Mouse (Mus musculus): ENCODE data around the gene Nisch. TPM values are rescaled to one million over a fixed set of nuclear protein-coding genes. Genes with fewer than 3 reads are reported as not detected.

The Nisch gene
- polyA plus RNA-seq, 1 experiment from 2014 or later, result 298 TPM

- Histone ChIP-seq H3K9me3 (replicated peaks) (no peaks in the 10 kb centered on the region), H3K4me2 (no peak overlapping the region), H3K27me3 (peaks cover 4% of the 10 kb centered on the region; the same call in 1 of the 2 replicates), H3K36me3 (ENCODE audit: poor library complexity, severe bottlenecking) (no peaks in the 10 kb centered on the region), H3K9ac (no peak overlapping the region), H3K27ac (no peak overlapping the region), H3K4me1 (peaks cover 4% of the 10 kb centered on the region; the same call in 1 of the 2 replicates), H3K4me3 (no peak overlapping the region)
- WGBS, result 88% methylated on average over 3 of the region's 3 CpGs
- ATAC-seq, result no peak
Observed at GRCm38 (mm10) chr14:31212499-31212898, 4.2 kb downstream of the Nisch start.

- Histone ChIP-seq H3K4me2 (no peak overlapping the region), H3K4me1 (peaks cover 9% of the 10 kb centered on the region), H3K36me3 (ENCODE audit: poor library complexity, severe bottlenecking) (no peaks in the 10 kb centered on the region), H3K9ac (no peak overlapping the region), H3K4me3 (no peak overlapping the region), H3K27ac (no peak overlapping the region), H3K27me3 (peaks cover 4% of the 10 kb centered on the region; the same call in 1 of the 2 replicates), H3K9me3 (replicated peaks) (no peaks in the 10 kb centered on the region)
- 90% methylated on average over 6 of the region's 6 CpGs for WGBS
- ATAC-seq, result no peak
Observed at GRCm38 (mm10) chr14:31211854-31212253, 4.9 kb downstream of the Nisch start.

GRCm38 (mm10) chr14:31209133-31209557 is 7.6 kb downstream of the Nisch start:
- Histone ChIP-seq H3K4me2 (no peak overlapping the region), H3K9me3 (replicated peaks) (no peaks in the 10 kb centered on the region), H3K27ac (no peak overlapping the region), H3K9ac (no peak overlapping the region), H3K4me3 (no peak overlapping the region), H3K4me1 (peaks cover 22% of the 10 kb centered on the region), H3K27me3 (peaks cover 4% of the 10 kb centered on the region; the same call in 1 of the 2 replicates), H3K36me3 (ENCODE audit: poor library complexity, severe bottlenecking) (peaks cover 6% of the 10 kb centered on the region)
- WGBS, result 80% methylated on average over 4 of the region's 4 CpGs
- no peak for ATAC-seq

- H3K4me2 ChIP-seq, result peak within 1 kb of the TSS; percentile 97
- H3K4me3 ChIP-seq, result peak within 1 kb of the TSS; percentile 56
- H3K36me3 ChIP-seq (ENCODE audit: poor library complexity, severe bottlenecking), result peaks cover 16% of the 10 kb centered on the region
- H3K27ac ChIP-seq, result peak within 1 kb of the TSS; percentile 87; the same call in 1 of the 2 replicates
- H3K4me1 ChIP-seq, result peaks cover 26% of the 10 kb centered on the region
- H3K9me3 ChIP-seq (replicated peaks), result no peaks in the 10 kb centered on the region
- H3K27me3 ChIP-seq, result peaks cover 4% of the 10 kb centered on the region; the same call in 1 of the 2 replicates
- no peak for ATAC-seq
- WGBS, result 84% methylated on average over 2 of the region's 2 CpGs
- peak within 1 kb of the TSS; percentile 94 for H3K9ac ChIP-seq
Observed at GRCm38 (mm10) chr14:31208084-31208483, 8.7 kb downstream of the Nisch start, which contains the start of gene Tnnc1. Tnnc1 (plus strand) TSS chr14:31208312.

GRCm38 (mm10) chr14:31207070-31207830 is 9.5 kb downstream of the Nisch start:
- Histone ChIP-seq H3K4me2 (peak overlapping the region; percentile 97), H3K4me3 (peak overlapping the region; percentile 56), H3K4me1 (peaks cover 26% of the 10 kb centered on the region), H3K36me3 (ENCODE audit: poor library complexity, severe bottlenecking) (peaks cover 25% of the 10 kb centered on the region), H3K27me3 (peaks cover 4% of the 10 kb centered on the region; the same call in 1 of the 2 replicates), H3K9me3 (replicated peaks) (no peaks in the 10 kb centered on the region), H3K27ac (peak overlapping the region; percentile 87; the same call in 1 of the 2 replicates), H3K9ac (peak overlapping the region; percentile 94)
- ATAC-seq, result peak; percentile 36
- 84% methylated on average over 13 of the region's 13 CpGs for WGBS

- Histone ChIP-seq H3K4me2 (peak overlapping the region; percentile 97), H3K27ac (peak overlapping the region; percentile 87), H3K4me1 (peaks cover 26% of the 10 kb centered on the region), H3K27me3 (peaks cover 4% of the 10 kb centered on the region; the same call in 1 of the 2 replicates), H3K36me3 (ENCODE audit: poor library complexity, severe bottlenecking) (peaks cover 32% of the 10 kb centered on the region), H3K9me3 (replicated peaks) (no peaks in the 10 kb centered on the region), H3K9ac (peak overlapping the region; percentile 94), H3K4me3 (peak overlapping the region; percentile 56)
- peak; percentile 78 for ATAC-seq
- 0% methylated on average over 40 of the region's 48 CpGs for WGBS
Observed at GRCm38 (mm10) chr14:31206472-31206981, 10.2 kb downstream of the Nisch start.

- Histone ChIP-seq H3K4me3 (peak overlapping the region; percentile 56), H3K9me3 (replicated peaks) (no peaks in the 10 kb centered on the region), H3K9ac (peak overlapping the region; percentile 94), H3K27me3 (peaks cover 4% of the 10 kb centered on the region; the same call in 1 of the 2 replicates), H3K36me3 (ENCODE audit: poor library complexity, severe bottlenecking) (peaks cover 39% of the 10 kb centered on the region), H3K4me2 (peak overlapping the region; percentile 97), H3K4me1 (peaks cover 26% of the 10 kb centered on the region), H3K27ac (peak overlapping the region; percentile 87)
- WGBS, result under 1% methylated on average over 39 of the region's 39 CpGs
- ATAC-seq, result peak; percentile 73
Observed at GRCm38 (mm10) chr14:31205562-31206467, 10.9 kb downstream of the Nisch start.

- Histone ChIP-seq H3K27ac (peak overlapping the region; percentile 87), H3K4me3 (peak overlapping the region; percentile 56), H3K36me3 (ENCODE audit: poor library complexity, severe bottlenecking) (peaks cover 45% of the 10 kb centered on the region), H3K4me1 (peaks cover 26% of the 10 kb centered on the region), H3K9ac (peak overlapping the region; percentile 94), H3K9me3 (replicated peaks) (no peaks in the 10 kb centered on the region), H3K27me3 (peaks cover 4% of the 10 kb centered on the region; the same call in 1 of the 2 replicates), H3K4me2 (peak overlapping the region; percentile 97)
- 15% methylated on average over 8 of the region's 8 CpGs for WGBS
- ATAC-seq, result no peak
Observed at GRCm38 (mm10) chr14:31205244-31205561, 11.5 kb downstream of the Nisch start.

- ATAC-seq, result no peak
- peak overlapping the region; percentile 87; the same call in 1 of the 2 replicates for H3K27ac ChIP-seq
- no peaks in the 10 kb centered on the region for H3K9me3 ChIP-seq (replicated peaks)
- H3K4me2 ChIP-seq, result peak overlapping the region; percentile 97
- WGBS, result 75% methylated on average over 4 of the region's 4 CpGs
- peak overlapping the region; percentile 56 for H3K4me3 ChIP-seq
- H3K27me3 ChIP-seq, result peaks cover 4% of the 10 kb centered on the region; the same call in 1 of the 2 replicates
- peaks cover 49% of the 10 kb centered on the region for H3K36me3 ChIP-seq (ENCODE audit: poor library complexity, severe bottlenecking)
- H3K4me1 ChIP-seq, result peaks cover 26% of the 10 kb centered on the region
- H3K9ac ChIP-seq, result peak overlapping the region; percentile 94
Observed at GRCm38 (mm10) chr14:31204844-31205243, 11.9 kb downstream of the Nisch start.

GRCm38 (mm10) chr14:31200038-31200437 is 16.7 kb downstream of the Nisch start:
- H3K36me3 ChIP-seq (ENCODE audit: poor library complexity, severe bottlenecking), result peaks cover 82% of the 10 kb centered on the region
- H3K27me3 ChIP-seq, result no peaks in the 10 kb centered on the region
- ATAC-seq, result no peak
- no peak overlapping the region for H3K9ac ChIP-seq
- H3K9me3 ChIP-seq (replicated peaks), result no peaks in the 10 kb centered on the region
- no peak overlapping the region for H3K4me3 ChIP-seq
- H3K4me2 ChIP-seq, result no peak overlapping the region
- H3K27ac ChIP-seq, result no peak overlapping the region
- 90% methylated on average over 3 of the region's 3 CpGs for WGBS
- H3K4me1 ChIP-seq, result peaks cover 22% of the 10 kb centered on the region

GRCm38 (mm10) chr14:31199599-31199998 is 17.1 kb downstream of the Nisch start:
- 92% methylated on average over 7 of the region's 7 CpGs for WGBS
- Histone ChIP-seq H3K4me3 (no peak overlapping the region), H3K36me3 (ENCODE audit: poor library complexity, severe bottlenecking) (peaks cover 85% of the 10 kb centered on the region)

More at GRCm38 (mm10) chr14:31199599-31199998, 17.1 kb downstream of the Nisch start:
- Histone ChIP-seq H3K9ac (no peak overlapping the region), H3K4me1 (peaks cover 21% of the 10 kb centered on the region), H3K27ac (no peak overlapping the region), H3K27me3 (no peaks in the 10 kb centered on the region), H3K9me3 (replicated peaks) (no peaks in the 10 kb centered on the region), H3K4me2 (no peak overlapping the region)
- no peak for ATAC-seq

Measured in forebrain, embryonic 13.5 days (tissue).